Mouse (Mus musculus) brain, embryonic 18.5 days (tissue): ENCODE data around the gene Gtpbp8.

Experiments used
- DNase-seq: peaks from one replicate; pipeline ENCODE4 v3.0.0-alpha.2; 2012; ENCODE audit warnings: low read depth, low spot score

Gene Gtpbp8

DNA sequence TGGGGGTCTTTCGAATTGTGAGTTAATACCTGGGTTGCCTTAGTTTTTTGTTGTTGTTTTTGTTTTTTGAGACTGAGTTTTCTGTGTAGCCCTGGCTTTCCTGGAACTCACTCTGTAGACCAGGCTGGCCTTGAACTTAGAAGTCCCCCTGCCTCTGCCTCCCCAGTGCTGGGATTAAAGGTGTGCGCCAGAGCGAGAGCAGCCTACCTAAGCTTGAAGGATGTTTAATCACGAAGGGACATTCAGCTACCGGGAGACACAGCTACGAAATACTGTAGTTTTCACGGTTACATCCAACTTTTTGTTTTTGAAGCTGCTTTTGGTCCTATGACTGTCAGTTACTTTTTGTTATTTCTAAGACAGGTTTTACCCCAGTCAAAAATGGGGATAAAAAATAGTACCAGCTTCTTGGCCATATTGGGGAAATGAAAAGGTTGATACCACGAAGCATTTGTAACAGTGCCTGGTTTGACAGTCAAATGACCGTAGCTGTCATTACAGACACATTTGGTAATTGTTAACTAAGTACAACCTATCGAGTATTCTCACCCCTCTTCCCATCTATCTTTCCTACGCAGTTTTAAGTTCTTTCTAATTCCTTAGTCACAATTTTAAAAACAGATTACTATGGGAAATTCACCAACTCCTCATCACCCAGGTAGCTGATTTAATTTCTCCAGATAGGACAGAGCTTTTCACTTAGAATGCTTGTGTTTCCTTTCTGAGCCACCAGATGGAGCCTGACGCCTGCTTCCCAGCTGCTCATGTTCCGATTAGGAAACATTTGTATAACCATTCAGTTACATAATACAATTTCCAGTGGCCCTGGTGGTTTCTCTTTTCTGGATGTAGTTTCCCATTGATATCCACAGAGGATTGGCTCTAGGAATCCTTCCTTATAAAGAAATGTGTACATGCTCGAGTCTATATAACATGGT lies 20.6 kb downstream of the Gtpbp8 start:
- no peak for DNase-seq

DNA sequence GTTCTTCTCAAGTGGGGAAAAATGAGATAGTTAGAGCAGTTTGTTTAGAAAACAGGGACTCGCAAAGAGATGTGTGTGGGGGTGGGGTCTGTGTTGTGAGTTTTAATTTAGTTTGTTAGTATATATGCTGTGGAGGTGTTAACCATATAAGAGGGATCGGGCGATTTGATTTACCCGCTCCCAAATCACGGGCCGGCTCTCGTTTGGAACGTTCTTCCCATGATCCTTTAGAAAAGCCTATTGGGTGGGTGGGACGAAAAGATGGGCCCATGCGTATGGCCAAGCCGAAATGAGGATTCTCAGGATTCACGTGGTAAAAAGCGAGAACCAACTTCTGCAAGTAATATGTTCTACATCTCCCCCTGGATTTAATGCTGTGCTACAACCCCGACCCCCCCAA lies 21.3 kb downstream of the Gtpbp8 start:
- DNase-seq: peak; percentile 69

DNA sequence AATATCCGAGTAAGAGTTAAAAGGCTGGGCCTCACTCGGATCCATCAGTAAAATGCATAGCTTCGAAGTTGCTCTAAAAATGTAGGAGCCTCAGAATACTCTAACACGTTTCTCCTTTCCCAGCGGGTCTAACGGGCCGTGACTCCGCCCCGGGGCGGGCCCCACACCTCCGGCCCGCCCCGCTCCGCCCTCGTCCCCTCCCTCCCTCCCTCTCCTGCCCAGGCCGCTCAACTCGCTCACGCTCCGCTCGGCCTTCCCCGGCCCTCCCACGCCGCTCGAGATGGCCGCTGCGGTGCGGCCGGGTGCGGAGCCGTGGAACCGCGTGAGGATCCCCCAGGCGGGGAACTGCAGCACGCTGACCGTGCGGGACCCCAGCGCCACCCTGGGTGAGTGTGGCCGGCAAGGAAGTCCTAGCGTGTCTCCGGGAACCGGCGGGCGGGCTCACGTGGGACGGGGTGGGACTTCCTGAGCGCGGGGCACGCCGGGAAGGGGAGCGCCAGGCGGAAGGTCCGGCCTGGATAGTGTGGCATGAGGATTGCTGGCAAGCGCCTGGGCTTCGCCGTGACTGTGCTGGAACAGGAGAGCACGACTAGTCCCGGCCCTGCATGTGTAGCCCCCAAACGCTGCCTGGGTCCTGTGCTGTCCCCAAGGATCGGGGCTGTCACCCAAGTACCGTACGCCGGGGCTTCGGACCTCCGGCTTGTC lies 21.9 kb downstream of the Gtpbp8 start, which contains the start of gene Nepro:
Gene Nepro (plus strand): TSS at position 219 of the 705 bp plus-strand sequence.
- DNase-seq: peak; percentile 86

DNA sequence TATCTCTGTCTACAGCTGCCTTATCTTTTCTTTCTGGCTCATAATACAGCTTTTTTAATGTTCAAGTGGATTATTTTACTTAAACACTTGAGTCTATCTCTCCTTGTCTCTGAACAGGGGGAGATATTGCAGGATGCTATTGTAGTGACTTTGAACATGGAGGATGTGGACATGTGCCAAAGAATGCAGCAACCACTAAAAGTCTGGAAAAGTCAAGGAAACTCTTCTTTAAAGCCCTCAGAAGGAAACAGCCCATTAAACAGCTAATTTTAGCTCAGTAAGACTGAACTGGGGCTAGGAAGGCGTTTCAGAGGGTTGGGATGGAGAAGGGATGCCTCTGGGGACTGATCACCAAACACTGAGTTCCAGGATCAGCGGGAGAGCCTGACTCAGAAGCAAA lies 23.5 kb downstream of the Gtpbp8 start:
- DNase-seq: no peak

DNA sequence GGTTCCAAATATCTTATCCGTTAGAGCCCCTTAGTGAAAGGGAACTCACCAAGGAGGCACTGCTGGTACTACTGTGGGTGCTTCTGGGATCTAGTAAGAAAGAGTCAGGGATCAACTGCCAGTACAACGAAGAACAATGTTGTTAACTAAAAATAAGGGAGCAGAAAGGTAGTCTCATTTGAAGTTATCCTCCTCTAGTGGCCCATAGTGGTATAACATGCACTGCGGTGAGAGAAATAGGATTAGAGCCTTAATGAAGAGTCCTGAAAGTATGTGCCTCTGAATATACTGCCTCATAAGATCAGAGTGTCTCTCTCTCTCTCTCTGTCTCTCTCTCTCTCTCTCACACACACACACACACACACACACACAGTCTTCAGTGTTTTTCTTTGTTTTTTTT lies 25.6 kb downstream of the Gtpbp8 start:
- no peak for DNase-seq

DNA sequence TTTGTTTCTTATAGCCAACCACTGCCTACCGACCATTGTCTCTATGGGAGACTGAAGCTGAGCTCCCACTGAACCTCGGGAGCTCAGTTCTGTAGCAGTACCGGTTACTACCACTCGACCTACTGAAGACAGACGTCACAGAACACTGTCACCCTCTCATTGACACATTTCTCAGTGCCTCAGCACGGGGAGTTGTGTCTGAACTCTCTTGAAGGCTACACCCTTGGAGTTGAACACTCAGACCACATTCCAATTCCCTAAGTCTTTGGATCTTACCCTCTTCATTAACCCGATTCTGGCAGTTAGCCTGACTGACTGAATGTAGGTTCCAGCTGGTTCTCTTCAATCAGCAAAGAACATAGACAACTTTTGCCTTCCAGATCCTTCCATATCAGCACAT lies 26.8 kb downstream of the Gtpbp8 start:
- DNase-seq: no peak

DNA sequence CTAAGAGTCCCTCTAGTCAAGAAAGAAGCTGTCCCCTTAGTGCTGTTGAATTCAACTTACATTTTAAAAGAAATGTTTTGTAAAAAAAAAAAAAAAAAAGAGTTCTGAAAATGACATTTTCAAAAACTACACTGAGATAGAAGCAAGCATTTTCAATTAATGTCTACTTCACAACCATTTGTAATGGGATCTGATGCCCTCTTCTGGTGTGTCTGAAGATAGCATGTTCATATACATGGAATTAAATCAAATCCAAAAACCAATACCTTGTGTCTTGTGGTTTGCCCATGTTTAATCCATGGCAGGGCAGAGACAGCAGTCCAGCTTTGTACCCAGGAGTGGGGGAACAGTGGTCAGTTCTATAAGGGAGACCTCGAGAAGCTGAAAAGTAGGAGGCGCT lies 28.3 kb downstream of the Gtpbp8 start:
- no peak for DNase-seq

DNA sequence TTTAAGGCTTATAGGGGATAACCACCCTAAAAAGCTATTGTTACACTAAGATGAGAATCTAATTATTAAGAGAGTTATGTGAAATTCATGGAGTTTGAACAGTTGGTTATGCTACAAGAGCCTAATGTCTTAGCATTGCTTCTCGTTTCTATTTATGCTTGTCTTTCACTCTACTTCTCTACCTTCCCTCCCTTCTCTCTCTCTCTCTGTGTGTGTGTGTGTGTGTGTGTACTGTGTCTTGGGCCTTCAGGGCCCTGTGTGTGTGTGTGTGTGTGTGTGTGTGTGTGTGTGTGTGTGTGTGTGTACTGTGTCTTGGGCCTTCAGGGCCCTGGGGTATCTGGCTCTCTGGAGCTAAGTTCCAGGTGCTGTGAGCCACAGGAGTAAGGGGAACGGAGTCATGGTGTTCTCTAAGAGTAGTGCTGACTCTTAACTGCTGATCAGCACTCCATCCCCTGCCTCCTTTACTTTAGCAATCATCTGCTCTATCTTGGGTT lies 29.0 kb downstream of the Gtpbp8 start:
- no peak for DNase-seq

DNA sequence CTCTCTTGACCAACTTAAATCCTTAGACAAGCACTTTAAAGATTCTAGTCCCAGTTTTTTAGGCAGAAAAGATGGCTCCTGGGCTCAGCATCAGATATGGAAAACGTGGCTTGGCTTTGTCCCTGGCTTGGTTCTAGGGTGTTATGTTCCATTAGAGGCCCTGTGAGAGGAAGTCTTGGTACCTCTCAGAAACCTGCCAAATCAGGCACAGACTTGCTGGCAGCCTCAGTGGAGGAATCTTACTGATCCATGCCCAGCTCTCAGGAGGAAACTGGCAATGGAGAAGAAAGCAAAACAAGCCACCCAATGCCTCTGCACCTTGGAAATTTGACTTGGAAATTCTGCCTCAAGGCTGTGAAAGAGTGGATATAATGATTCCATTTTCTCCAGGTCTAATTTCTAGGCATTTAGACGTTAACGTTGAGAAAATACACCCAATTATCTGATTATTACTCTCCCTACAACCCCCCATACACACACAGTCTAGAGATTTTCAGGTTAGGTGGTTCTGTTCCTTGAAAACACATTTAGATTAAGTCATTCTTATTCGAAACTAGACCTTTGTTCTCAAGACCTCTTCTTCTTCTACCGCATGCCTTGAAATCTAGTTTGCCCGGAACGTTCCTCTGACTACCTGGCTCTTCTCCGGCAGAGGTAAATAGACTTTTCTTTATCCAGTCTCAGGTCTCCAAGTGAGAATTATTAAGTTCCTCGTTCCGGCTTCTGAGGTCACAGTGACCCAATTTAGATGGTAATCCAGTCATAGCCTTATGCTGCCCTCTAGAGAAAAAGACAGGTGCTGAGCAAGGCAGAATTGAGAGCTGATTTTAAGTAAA lies 29.6 kb downstream of the Gtpbp8 start:
- no peak for DNase-seq

DNA sequence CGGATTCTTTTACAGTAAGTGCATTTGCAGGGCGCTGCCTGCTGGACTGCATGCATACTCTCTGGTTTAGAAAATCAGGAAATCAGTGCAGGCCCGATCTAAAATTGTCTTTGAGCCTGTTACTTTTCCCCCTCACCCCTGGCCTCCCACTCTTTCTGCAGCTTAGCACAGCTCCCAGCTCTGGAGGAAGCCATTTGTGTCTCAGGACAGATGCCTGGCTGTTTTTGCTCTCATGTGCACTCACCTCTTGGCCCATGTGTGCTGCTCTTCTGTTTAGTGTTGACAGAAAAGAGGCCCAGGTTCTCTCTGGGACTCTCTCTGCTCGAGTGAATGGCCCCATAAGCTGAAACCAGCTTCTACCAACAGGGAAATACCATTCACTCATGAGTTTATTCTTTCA lies 42.7 kb downstream of the Gtpbp8 start:
- no peak for DNase-seq

DNA sequence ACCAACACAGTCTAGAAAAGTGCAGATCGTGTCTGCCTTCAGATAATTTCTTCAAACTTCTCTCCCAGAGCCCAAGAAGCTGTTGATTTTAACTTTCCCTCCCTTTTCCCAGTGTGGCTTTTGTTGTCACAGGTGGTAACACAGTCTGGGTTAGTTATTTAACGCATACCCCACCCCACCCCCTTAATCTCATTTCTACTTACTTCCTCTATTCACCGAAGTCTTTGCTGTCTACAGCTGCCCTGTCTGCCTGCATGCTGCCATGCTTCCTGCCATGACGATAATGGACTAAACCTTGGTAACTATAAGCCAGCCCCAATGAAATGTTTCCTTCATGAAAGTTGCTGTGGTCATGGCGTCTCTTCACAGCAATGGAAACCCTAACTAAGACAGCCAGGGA lies 43.9 kb downstream of the Gtpbp8 start:
- no peak for DNase-seq

DNA sequence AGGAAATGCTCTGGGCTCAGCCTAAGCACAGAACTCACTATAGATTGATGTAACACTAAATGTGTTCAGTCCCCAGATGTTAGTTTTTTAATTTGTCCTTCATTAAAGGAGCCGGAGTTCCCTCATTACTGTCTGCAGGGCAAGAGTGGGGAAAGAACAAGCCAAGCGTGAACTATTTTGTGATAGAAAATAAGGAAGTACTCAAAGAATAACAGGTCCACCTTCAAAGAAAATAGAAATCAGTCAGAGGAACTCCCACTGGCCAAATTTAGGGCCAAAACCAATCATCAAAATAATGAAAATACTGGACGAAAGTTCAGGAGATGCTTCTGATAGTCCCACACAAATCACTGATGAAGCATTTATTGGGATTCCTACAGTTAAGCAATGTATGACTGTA lies 45.0 kb downstream of the Gtpbp8 start:
- no peak for DNase-seq

DNA sequence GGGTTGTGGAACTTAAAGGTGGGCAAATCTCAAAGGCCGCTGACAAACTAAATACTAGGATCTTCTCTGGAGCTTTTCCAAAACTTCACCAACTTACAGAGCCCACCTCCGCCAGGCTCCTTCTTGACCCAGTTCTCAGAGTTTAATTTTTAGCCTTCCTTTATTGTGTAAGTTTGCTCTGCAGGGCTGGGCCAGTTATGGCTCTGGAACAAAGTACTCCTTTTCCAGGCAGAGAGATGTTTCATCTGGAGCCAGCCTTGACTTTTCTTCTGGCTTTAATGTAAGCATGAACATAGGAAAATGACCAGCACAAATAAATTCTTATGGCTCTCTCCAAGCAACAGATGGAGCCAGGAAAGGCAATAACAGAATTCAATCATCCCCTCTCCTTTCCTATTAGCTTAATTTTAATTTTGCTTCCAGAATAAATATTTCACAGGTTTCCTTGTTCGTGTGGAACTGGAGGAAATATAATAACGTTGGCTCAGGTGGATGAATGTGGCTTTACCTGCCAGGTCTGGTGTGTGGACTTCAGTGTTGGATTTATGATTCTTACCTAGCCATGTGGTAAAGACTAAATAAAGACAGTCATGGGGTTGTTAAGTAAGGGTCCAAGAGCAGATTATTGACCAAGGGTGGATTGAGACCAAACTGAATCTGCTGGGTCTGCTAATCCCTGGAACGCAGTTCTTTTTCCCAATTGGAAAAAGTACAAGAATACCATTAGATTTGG lies 48.5 kb downstream of the Gtpbp8 start:
- no peak for DNase-seq

DNA sequence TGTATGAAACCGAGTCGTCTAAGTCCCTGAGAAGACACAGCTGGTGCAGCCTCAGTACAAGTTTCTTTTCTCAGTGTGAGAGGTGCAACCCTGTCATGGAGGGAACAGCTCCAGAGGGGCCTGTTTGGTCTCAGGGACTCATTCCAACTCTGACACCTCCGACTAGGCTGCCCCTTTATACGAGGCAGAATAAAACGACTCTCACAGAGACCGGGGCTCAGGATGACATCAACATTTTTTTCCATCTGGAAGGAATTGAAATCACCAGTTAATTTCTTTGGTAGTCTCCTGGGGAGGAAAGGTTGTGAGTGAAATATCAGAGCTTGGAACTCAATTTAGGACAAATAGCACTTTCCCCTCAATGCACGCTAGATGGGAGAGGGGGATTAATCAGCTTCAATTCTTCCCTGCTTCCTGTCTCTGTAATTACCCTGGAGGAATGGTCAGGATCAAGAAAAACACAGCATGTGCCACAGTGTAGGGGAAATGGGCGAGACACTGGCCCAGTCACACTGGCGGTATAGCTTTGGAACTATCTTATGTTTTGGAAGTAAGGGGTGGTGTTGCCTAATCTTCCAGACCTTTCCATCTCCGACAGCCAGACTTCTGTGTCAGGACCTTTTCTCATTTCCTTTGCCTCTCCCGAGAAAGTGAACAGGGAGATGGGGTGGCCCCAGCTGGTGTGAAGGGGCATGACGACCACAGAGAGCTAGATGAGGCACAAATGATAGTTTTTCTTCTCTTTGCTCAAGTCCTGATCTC lies 50.1 kb downstream of the Gtpbp8 start:
- DNase-seq: no peak

DNA sequence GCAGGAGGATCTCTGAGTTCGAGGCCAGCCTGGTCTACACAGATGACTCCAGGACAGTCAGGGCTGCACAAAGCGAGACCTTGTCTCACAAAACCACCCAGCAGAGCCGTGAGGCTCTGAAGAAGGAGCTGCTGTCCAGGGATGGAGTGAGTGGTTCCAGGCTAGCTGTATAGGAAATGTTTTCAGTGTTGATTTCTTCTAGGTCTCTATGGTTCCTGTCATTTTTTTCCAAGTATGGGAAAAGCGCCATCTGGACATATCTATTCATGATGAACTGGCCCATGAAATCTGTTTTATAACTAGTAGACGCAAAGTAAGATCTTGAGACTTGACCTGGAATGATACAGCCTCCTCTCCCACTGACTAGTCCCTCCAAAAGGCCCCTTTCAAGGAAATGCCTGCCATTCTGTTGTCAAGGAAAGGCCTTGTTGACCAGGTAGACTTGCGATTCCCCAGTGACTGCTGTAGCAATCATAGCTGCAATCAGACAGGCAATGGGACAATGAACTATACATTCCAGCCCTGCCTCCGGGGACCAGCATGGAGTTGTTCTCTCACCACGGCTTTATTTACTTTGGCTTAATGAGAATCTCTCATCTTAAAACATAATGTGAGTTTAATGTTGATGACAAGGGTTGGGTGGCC lies 50.8 kb downstream of the Gtpbp8 start:
- no peak for DNase-seq

DNA sequence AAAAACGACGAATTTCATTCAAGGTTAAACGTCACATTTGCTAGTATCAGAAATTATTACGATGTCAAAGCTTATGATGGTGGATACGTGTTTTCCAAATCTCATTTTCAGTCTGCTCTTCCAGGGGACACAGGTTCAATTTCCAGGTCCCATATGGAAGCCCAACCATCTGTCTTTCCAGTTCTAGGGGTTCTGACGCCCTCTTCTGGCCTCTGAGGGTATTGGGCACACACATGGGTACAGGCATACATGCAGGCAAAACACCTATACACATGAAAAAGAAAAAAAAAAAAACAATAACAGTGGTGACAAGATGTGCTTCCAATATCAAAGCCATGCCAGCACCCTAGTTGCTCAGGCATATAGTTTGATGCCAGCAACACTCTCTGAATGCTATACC lies 52.5 kb downstream of the Gtpbp8 start:
- no peak for DNase-seq

DNA sequence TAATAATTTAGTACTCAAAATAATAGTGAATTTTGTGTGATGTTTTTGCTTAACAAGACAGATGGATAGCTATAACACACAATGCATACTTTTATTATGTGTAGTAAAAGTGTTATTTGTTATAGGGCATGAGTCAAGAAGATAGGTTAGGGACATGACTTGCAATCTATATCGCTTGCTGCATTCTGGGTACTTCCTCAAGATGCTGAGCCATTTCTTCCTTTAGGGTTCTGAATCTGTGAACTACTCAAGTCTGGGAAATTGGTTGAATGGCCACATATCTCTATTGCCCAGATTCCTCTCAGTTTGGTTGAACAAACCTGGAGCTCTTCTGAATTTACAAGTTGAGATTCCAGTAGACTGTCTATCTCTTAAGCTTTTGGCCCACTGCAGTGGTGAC lies 53.6 kb downstream of the Gtpbp8 start:
- DNase-seq: no peak

DNA sequence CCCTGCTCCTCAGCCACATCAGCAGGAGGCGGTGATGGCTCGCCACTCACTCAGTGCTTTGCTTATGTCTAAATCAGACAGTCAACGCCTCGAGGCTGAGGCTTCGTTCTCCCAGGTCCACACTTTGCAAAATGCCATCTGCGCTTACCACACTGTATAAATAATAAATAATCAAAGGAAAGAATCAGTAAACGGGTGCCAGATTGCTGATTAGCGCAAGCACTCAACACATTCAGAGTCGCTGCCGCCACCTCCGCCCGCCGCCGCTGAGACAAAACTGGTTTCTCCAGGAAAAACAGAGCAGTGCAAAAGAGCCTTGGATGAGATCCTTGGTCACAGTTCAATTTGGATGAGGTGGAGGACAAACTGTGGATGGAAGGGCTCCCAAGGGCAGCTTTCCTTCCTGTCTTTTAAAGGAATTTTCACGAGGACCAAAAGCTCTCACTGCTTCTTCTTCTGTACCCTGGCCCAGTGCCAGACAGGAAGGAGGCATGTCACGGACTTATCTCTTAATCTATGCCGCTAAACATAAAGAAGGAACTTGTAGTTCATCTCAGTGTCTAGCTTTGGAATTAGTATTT lies 54.5 kb downstream of the Gtpbp8 start:
- no peak for DNase-seq

DNA sequence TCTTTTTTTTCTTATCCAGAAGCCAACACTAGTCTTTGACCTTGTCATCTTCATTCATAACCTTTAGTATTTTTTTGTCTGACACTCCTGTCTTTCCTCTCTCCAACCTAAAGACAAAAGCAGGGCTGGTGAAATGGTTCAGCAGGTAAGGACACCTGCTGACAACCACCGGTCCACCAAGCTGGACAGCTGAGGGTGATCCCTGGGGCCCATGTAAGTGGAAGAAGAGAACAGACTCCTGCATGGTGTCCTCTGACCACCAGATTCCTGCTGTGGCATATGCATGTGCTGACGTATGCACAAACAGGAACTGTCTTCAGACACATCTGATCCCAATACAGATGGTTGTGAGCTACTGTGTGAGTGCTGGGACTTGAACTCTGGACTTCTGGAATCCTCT lies 55.1 kb downstream of the Gtpbp8 start:
- DNase-seq: no peak

DNA sequence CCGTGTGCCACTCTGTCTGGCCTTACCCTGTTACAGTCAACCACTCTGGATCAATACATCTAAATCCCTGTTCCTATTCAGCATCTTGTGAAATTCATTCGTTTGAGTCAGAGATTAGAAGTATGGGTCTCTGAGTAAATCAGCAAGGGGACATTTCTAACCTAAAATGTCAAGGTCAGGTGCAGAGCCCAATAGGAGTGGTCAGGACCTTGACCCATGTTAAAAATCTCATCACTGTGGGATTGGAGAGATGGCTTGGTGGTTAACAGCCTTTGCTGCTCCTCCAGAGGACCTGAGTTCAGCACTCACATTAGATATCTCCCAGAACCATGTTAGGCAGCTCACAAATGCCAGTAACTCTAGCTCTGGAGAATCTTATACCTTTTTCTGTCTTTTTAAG lies 55.7 kb downstream of the Gtpbp8 start:
- DNase-seq: no peak
